20 mouse cellular contexts compared by ENCODE assay signal in the genomic region with DNA sequence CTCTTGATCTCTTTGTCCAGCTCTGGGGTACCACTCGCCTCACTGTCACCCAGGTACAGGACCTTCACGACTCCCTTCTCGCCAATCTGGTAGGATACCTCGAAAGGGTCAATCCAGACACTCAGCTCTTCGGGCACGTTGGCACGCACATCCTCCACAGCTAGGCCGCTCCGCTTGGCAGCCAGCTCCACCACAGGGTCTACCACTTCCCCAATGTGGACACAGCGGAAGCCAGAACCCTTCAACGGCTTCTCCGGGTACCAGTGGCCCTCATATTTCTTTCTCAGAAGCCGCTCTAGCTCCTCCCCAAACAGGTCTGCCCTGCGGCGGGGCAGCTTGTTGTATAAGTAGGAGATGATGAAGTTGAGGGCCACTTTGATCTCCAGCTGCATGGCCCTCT. TPM values are rescaled to one million over a fixed set of nuclear protein-coding genes. Genes with fewer than 3 reads are reported as not detected.
A peak's percentile ranks its signal among the peaks of the same experiment; 100 is the strongest.
DNase-seq lines count a peak whose midpoint lies in the region; ATAC-seq and TF ChIP-seq lines count a peak whose summit lies in the region.
"Had no signal": no experiment of that assay in that cellular context is flagged by ENCODE, and none has a peak within 500 bp of the region (broad histone marks: within the 10 kb centered on the region; RNA-seq: fewer than 3 reads in every experiment).

No protein-coding gene starts in this region.

- H3K36me3 ChIP-seq in midbrain, embryonic 11.5 days (ENCODE audit: control insufficient read depth, insufficient read depth, low read length) = peaks cover 22% of the 10 kb centered on the region; the same call in 1 of the 2 replicates
- peaks cover 32% of the 10 kb centered on the region for H3K36me3 ChIP-seq in midbrain, postnatal 0 days (ENCODE audit: insufficient read depth, low read length)
- H3K36me3 ChIP-seq in midbrain, embryonic 13.5 days = peaks cover 44% of the 10 kb centered on the region

- H3K4me3 ChIP-seq in midbrain, embryonic 11.5 days (ENCODE audit: low read depth, low read length) = no peak overlapping the region
- H3K4me3 ChIP-seq in midbrain, postnatal 0 days (ENCODE audit: low read depth, low read length) = no peak overlapping the region
- no peak overlapping the region for H3K4me3 ChIP-seq in midbrain, embryonic 13.5 days (replicated peaks)
- H3K4me3 ChIP-seq: embryonic facial prominence, embryonic 13.5 days; hindbrain, embryonic 10.5 days; limb, embryonic 10.5 days; liver, embryonic 13.5 days; lung, embryonic 15.5 days; midbrain, embryonic 15.5 days had no signal

- H3K4me1 ChIP-seq in midbrain, embryonic 11.5 days (ENCODE audit: control insufficient read depth, insufficient read depth, low read length) = peaks cover 7% of the 10 kb centered on the region
- no peaks in the 10 kb centered on the region for H3K4me1 ChIP-seq in midbrain, postnatal 0 days (ENCODE audit: insufficient read depth, low read length)
- H3K4me1 ChIP-seq in midbrain, embryonic 13.5 days (replicated peaks) = peaks cover 15% of the 10 kb centered on the region

- WGBS in midbrain, embryonic 11.5 days = 98% methylated on average over 15 of the region's 15 CpGs
- WGBS in midbrain, postnatal 0 days = 94% methylated on average over 15 of the region's 15 CpGs
- 96% methylated on average over 15 of the region's 15 CpGs for WGBS in midbrain, embryonic 13.5 days

- H3K27me3 ChIP-seq in midbrain, embryonic 11.5 days (ENCODE audit: control insufficient read depth, insufficient read depth, low read length) = no peaks in the 10 kb centered on the region
- H3K27me3 ChIP-seq in midbrain, postnatal 0 days (ENCODE audit: insufficient read depth, low read length) = no peaks in the 10 kb centered on the region
- no peaks in the 10 kb centered on the region for H3K27me3 ChIP-seq in midbrain, embryonic 13.5 days
- H3K27me3 ChIP-seq: embryonic facial prominence, embryonic 13.5 days; liver, embryonic 13.5 days; lung, embryonic 15.5 days; midbrain, embryonic 15.5 days had no signal

- H3K9me3 ChIP-seq in midbrain, embryonic 11.5 days (ENCODE audit: control insufficient read depth, low read length) = no peaks in the 10 kb centered on the region
- H3K9me3 ChIP-seq in midbrain, postnatal 0 days (ENCODE audit: low read length) = no peaks in the 10 kb centered on the region
- H3K9me3 ChIP-seq in midbrain, embryonic 13.5 days = no peaks in the 10 kb centered on the region
- H3K9me3 ChIP-seq: embryonic facial prominence, embryonic 13.5 days; hindbrain, embryonic 10.5 days; limb, embryonic 10.5 days; liver, embryonic 13.5 days; lung, embryonic 15.5 days; midbrain, embryonic 15.5 days had no signal

- H3K27ac ChIP-seq in midbrain, embryonic 11.5 days (ENCODE audit: low read depth, low read length) = no peak overlapping the region
- H3K27ac ChIP-seq in midbrain, postnatal 0 days (ENCODE audit: low read depth, low read length) = no peak overlapping the region
- H3K27ac ChIP-seq in midbrain, embryonic 13.5 days = no peak overlapping the region
- H3K27ac ChIP-seq: embryonic facial prominence, embryonic 13.5 days; hindbrain, embryonic 10.5 days; hindbrain, postnatal 0 days; limb, embryonic 10.5 days; liver, embryonic 13.5 days; lung, embryonic 15.5 days; macrophage; midbrain, embryonic 15.5 days had no signal

- H3K4me2 ChIP-seq in midbrain, embryonic 11.5 days = no peak overlapping the region
- H3K4me2 ChIP-seq in midbrain, postnatal 0 days (ENCODE audit: low read depth, low read length, poor library complexity, severe bottlenecking) = no peak overlapping the region
- H3K4me2 ChIP-seq in midbrain, embryonic 13.5 days (replicated peaks) = no peak overlapping the region
- H3K4me2 ChIP-seq: embryonic facial prominence, embryonic 13.5 days; liver, embryonic 13.5 days; lung, embryonic 15.5 days; midbrain, embryonic 15.5 days had no signal

- ATAC-seq in midbrain, embryonic 11.5 days (ENCODE audit: low FRiP score) = no peak
- ATAC-seq in midbrain, postnatal 0 days (ENCODE audit: low FRiP score) = no peak
- ATAC-seq in megakaryocyte progenitor cell, adult 5-6 weeks (replicated peaks; ENCODE audit: poor library complexity) = peak; percentile 58
- no peak for ATAC-seq in megakaryocyte-erythroid progenitor cell, adult 5-6 weeks (replicated peaks; ENCODE audit: low FRiP score, low TSS enrichment, poor library complexity, severe bottlenecking)
- no peak for ATAC-seq in midbrain, embryonic 13.5 days
- ATAC-seq: CD4-positive, CD25-positive, alpha-beta regulatory T cell, adult 4 months; forebrain, embryonic 16.5 days; hindbrain, postnatal 0 days; intestine, postnatal 0 days; midbrain, embryonic 15.5 days had no signal

- DNase-seq in cerebellum, adult 11-12 months = peak; percentile 47
- DNase-seq in cerebellum, adult 8-10 months = no peak
- peak; percentile 0 for DNase-seq in midbrain, embryonic 11.5 days (ENCODE audit: low spot score, missing footprints)
- DNase-seq in midbrain, postnatal 0 days (ENCODE audit: low spot score) = no peak
- no peak for DNase-seq in kidney, adult 18-20 months
- DNase-seq: adrenal gland, postnatal 25 days; liver, embryonic 13.5 days had no signal

- TF ChIP-seq CTCF in midbrain, postnatal 0 days (IDR thresholded peaks at IDR 0.05) = no peak

- no peak overlapping the region for H3K9ac ChIP-seq in midbrain, embryonic 11.5 days (ENCODE audit: low read length)
- H3K9ac ChIP-seq in midbrain, postnatal 0 days (replicated peaks; ENCODE audit: low read length, poor library complexity, severe bottlenecking) = no peak overlapping the region
- H3K9ac ChIP-seq in midbrain, embryonic 13.5 days (replicated peaks) = no peak overlapping the region
- H3K9ac ChIP-seq: embryonic facial prominence, embryonic 13.5 days; liver, embryonic 13.5 days; lung, embryonic 15.5 days; midbrain, embryonic 15.5 days had no signal

RNA-seq across cellular contexts. Expression of a gene that starts 7.2 kb away (rescaled TPM):
- 10.4 and 12.9 TPM in 2 replicates for polyA plus RNA-seq in midbrain, embryonic 11.5 days (2014; fragmentation: Nextera tagmentation; extraction: Ambion mirVana)
- total RNA-seq in midbrain, postnatal 0 days (2014; rRNA removed) = 10.9 and 15.4 TPM in 2 replicates
- 12.2 and 14.2 TPM in 2 replicates for polyA plus RNA-seq in midbrain, postnatal 0 days (2015; fragmentation: Nextera tagmentation; extraction: Ambion mirVana)
- total RNA-seq in megakaryocyte progenitor cell, adult 5-6 weeks (2015) = 33.9 and 36.3 TPM in 2 replicates
- total RNA-seq in megakaryocyte progenitor cell, adult 5-6 weeks (2017) = 19.8 and 21.2 TPM in 2 replicates
- 22.4 and 32.1 TPM in 2 replicates for total RNA-seq in megakaryocyte-erythroid progenitor cell, adult 5-6 weeks (2014; fragmentation: Nextera tagmentation)
- total RNA-seq in megakaryocyte-erythroid progenitor cell, adult 5-6 weeks (2017) = 11.7 and 20.4 TPM in 2 replicates
- 16.2 and 17.7 TPM in 2 replicates for polyA plus RNA-seq in midbrain, embryonic 13.5 days (2015; fragmentation: Nextera tagmentation; extraction: Ambion mirVana)

RNA-seq across cellular contexts. Expression of a gene that starts 20.3 kb away (rescaled TPM):
- polyA plus RNA-seq in midbrain, embryonic 11.5 days (2014; fragmentation: Nextera tagmentation; extraction: Ambion mirVana) = 179 and 197 TPM in 2 replicates
- total RNA-seq in midbrain, postnatal 0 days (2014; rRNA removed) = 31.8 and 34.1 TPM in 2 replicates
- 107 and 118 TPM in 2 replicates for polyA plus RNA-seq in midbrain, postnatal 0 days (2015; fragmentation: Nextera tagmentation; extraction: Ambion mirVana)
- 123 and 128 TPM in 2 replicates for total RNA-seq in megakaryocyte progenitor cell, adult 5-6 weeks (2015)
- total RNA-seq in megakaryocyte progenitor cell, adult 5-6 weeks (2017) = 83.2 and 110 TPM in 2 replicates
- total RNA-seq in megakaryocyte-erythroid progenitor cell, adult 5-6 weeks (2014; fragmentation: Nextera tagmentation) = 203 and 208 TPM in 2 replicates
- total RNA-seq in megakaryocyte-erythroid progenitor cell, adult 5-6 weeks (2017) = 131 and 142 TPM in 2 replicates
- polyA plus RNA-seq in midbrain, embryonic 13.5 days (2015; fragmentation: Nextera tagmentation; extraction: Ambion mirVana) = 136 and 149 TPM in 2 replicates

RNA-seq across cellular contexts. Expression of a gene that starts 20.7 kb away (rescaled TPM):
- 155 and 165 TPM in 2 replicates for polyA plus RNA-seq in midbrain, embryonic 11.5 days (2014; fragmentation: Nextera tagmentation; extraction: Ambion mirVana)
- total RNA-seq in midbrain, postnatal 0 days (2014; rRNA removed) = 380 and 412 TPM in 2 replicates
- polyA plus RNA-seq in midbrain, postnatal 0 days (2015; fragmentation: Nextera tagmentation; extraction: Ambion mirVana) = 257 and 279 TPM in 2 replicates
- total RNA-seq in megakaryocyte progenitor cell, adult 5-6 weeks (2015) = 77.3 and 90.7 TPM in 2 replicates
- total RNA-seq in megakaryocyte progenitor cell, adult 5-6 weeks (2017) = 122 and 130 TPM in 2 replicates
- 162 and 178 TPM in 2 replicates for total RNA-seq in megakaryocyte-erythroid progenitor cell, adult 5-6 weeks (2014; fragmentation: Nextera tagmentation)
- 171 and 185 TPM in 2 replicates for total RNA-seq in megakaryocyte-erythroid progenitor cell, adult 5-6 weeks (2017)
- 220 and 221 TPM in 2 replicates for polyA plus RNA-seq in midbrain, embryonic 13.5 days (2015; fragmentation: Nextera tagmentation; extraction: Ambion mirVana)

RNA-seq across cellular contexts. Expression of a gene that starts 49.2 kb away (rescaled TPM):
- 11.0 and 12.9 TPM in 2 replicates for polyA plus RNA-seq in midbrain, embryonic 11.5 days (2014; fragmentation: Nextera tagmentation; extraction: Ambion mirVana)
- 60.1 and 60.6 TPM in 2 replicates for total RNA-seq in midbrain, postnatal 0 days (2014; rRNA removed)
- 23.6 and 25.4 TPM in 2 replicates for polyA plus RNA-seq in midbrain, postnatal 0 days (2015; fragmentation: Nextera tagmentation; extraction: Ambion mirVana)
- total RNA-seq in megakaryocyte progenitor cell, adult 5-6 weeks (2015) = 4.9 and 5.1 TPM in 2 replicates
- 10.4 and 11.0 TPM in 2 replicates for total RNA-seq in megakaryocyte progenitor cell, adult 5-6 weeks (2017)
- 10.9 and 13.2 TPM in 2 replicates for total RNA-seq in megakaryocyte-erythroid progenitor cell, adult 5-6 weeks (2014; fragmentation: Nextera tagmentation)
- 12.7 and 14.4 TPM in 2 replicates for total RNA-seq in megakaryocyte-erythroid progenitor cell, adult 5-6 weeks (2017)
- polyA plus RNA-seq in midbrain, embryonic 13.5 days (2015; fragmentation: Nextera tagmentation; extraction: Ambion mirVana) = 21.5 and 23.3 TPM in 2 replicates

Comparison
In these comparisons a context has a peak if more than half of its experiments do, and no peak if none do; other contexts are left out.
1. DNase-seq: peak in cerebellum, adult 11-12 months (single experiment) and midbrain, embryonic 11.5 days (single experiment); none in cerebellum, adult 8-10 months (single experiment), midbrain, postnatal 0 days (single experiment) and kidney, adult 18-20 months (single experiment).